Mouse (Mus musculus) midbrain, postnatal 0 days (tissue): ENCODE results near the gene Kifc1. TPM values are rescaled to one million over a fixed set of nuclear protein-coding genes. Genes with fewer than 3 reads are reported as not detected.

Experiments used
- ATAC-seq: fragments of 200-750 bp; cut with Nextera tagmentation; 2 replicates; pipeline ENCODE4 v1.8.0; 2017; ENCODE audit warnings: moderate number of reproducible peaks, mild to moderate bottlenecking, moderate TSS enrichment, moderate library complexity; ENCODE audit not compliant: low FRiP score
- DNase-seq: peaks from one replicate; pipeline ENCODE4 v3.0.0-alpha.2; 2015; ENCODE audit warnings: low spot score
- H3K27ac ChIP-seq: fragments of 300-500 bp; sonication (generic); 2 replicates; pipeline ENCODE4 v1.5.1; 2014; ENCODE audit warnings: low read depth, mild to moderate bottlenecking, low read length, mixed read lengths
- H3K27me3 ChIP-seq: fragments of 300-500 bp; sonication (generic); 2 replicates; pipeline ENCODE4 v1.6.1; 2014; ENCODE audit warnings: low read length, control low read depth, mixed read lengths; ENCODE audit not compliant: insufficient read depth
- H3K36me3 ChIP-seq: fragments of 300-500 bp; sonication (generic); 2 replicates; pipeline ENCODE4 v1.6.1; 2014; ENCODE audit warnings: low read length, control low read depth, mixed read lengths; ENCODE audit not compliant: insufficient read depth
- H3K4me1 ChIP-seq: fragments of 300-500 bp; sonication (generic); 2 replicates; pipeline ENCODE4 v1.6.1; 2014; ENCODE audit warnings: mild to moderate bottlenecking, control low read depth, antibody characterized with exemption, low read length, mixed read lengths; ENCODE audit not compliant: insufficient read depth
- H3K4me2 ChIP-seq: fragments of 300-500 bp; sonication (generic); 2 replicates; pipeline ENCODE4 v1.6.1; 2014; ENCODE audit warnings: low read depth, mild to moderate bottlenecking, low read length, mixed read lengths; ENCODE audit not compliant: poor library complexity, severe bottlenecking
- H3K4me3 ChIP-seq: fragments of 300-500 bp; sonication (generic); 2 replicates; pipeline ENCODE4 v1.5.1; 2014; ENCODE audit warnings: low read depth, mild to moderate bottlenecking, low read length, moderate library complexity
- H3K9ac ChIP-seq: fragments of 300-500 bp; sonication (generic); replicated peaks from 2 replicates; pipeline ENCODE4 v1.6.1; 2014; ENCODE audit warnings: mild to moderate bottlenecking, low read length, moderate library complexity, mixed read lengths; ENCODE audit not compliant: poor library complexity, severe bottlenecking
- H3K9me3 ChIP-seq: fragments of 300-500 bp; sonication (generic); 2 replicates; pipeline ENCODE4 v1.6.1; 2016; ENCODE audit warnings: low read length, control low read depth
- CTCF ChIP-seq: IDR thresholded peaks from 2 replicates; pipeline ENCODE4 v1.5.1; 2016; ENCODE audit warnings: antibody characterized with exemption, mild to moderate bottlenecking
- WGBS: fragments of 180-500 bp; shearing (Covaris S2); extraction: QIAGEN DNeasy Blood & Tissue Kit; methylation state at CpG from one replicate; pipeline ENCODE4 v1.1.7; 2014; 5-methylcytosine and 5-hydroxymethylcytosine counted together
- polyA plus RNA-seq: library from polyadenylated mRNA; unstranded; fragments of >200 nt; fragmentation: Nextera tagmentation; extraction: Ambion mirVana; gene quantifications from 2 replicates; pipeline ENCODE4 v1.2.1, GENCODE M21; 2015
- total RNA-seq: library from RNA; depleted of rRNA; stranded (reverse); fragments of >200 nt; gene quantifications from 2 replicates; pipeline ENCODE4 v1.2.3, GENCODE M21; 2014

The Kifc1 gene
- total and polyA plus RNA-seq, 2 experiments from 2014 or later = 1.4 to 4.3 TPM

- H3K4me1 ChIP-seq = no peaks in the 10 kb centered on the region
- 1% methylated on average over 30 of the region's 34 CpGs for WGBS
- TF ChIP-seq CTCF = no peak
- ATAC-seq (peak; percentile 91), DNase-seq (peak; percentile 99)
- peak within 1 kb of the TSS; percentile 54 for H3K4me3 ChIP-seq
- no peaks in the 10 kb centered on the region for H3K27me3 ChIP-seq
- peak within 1 kb of the TSS; percentile 67 for H3K9ac ChIP-seq
- no peaks in the 10 kb centered on the region for H3K9me3 ChIP-seq
- H3K27ac ChIP-seq = peak within 1 kb of the TSS; percentile 59
- H3K4me2 ChIP-seq = peak within 1 kb of the TSS; percentile 69
- H3K36me3 ChIP-seq = peaks cover 27% of the 10 kb centered on the region
Measured at GRCm38 (mm10) chr17:33915671-33916250, 25.3 kb upstream of the Kifc1 start, which contains the start of the genes Tapbp and Zbtb22. Gene Tapbp (plus strand): TSS chr17:33915899. Gene Zbtb22 (plus strand): TSS chr17:33915904.

GRCm38 (mm10) chr17:33914969-33915391 is 24.5 kb upstream of the Kifc1 start:
- WGBS = 66% methylated on average over 13 of the region's 13 CpGs
- H3K9me3 ChIP-seq = no peaks in the 10 kb centered on the region
- peak; percentile 35 for TF ChIP-seq CTCF
- peaks cover 27% of the 10 kb centered on the region for H3K36me3 ChIP-seq
- H3K4me2 ChIP-seq = 0 out of 2 replicates have a peak overlapping the region, but pooled peaks have one; percentile 69
- no peak overlapping the region for H3K27ac ChIP-seq
- no peak overlapping the region for H3K9ac ChIP-seq
- H3K4me3 ChIP-seq = peak overlapping the region; percentile 54; the same call in 1 of the 2 replicates
- no peaks in the 10 kb centered on the region for H3K27me3 ChIP-seq
- H3K4me1 ChIP-seq = peaks cover 5% of the 10 kb centered on the region; the same call in 1 of the 2 replicates
- DNase-seq (no peak), ATAC-seq (no peak)

DNA sequence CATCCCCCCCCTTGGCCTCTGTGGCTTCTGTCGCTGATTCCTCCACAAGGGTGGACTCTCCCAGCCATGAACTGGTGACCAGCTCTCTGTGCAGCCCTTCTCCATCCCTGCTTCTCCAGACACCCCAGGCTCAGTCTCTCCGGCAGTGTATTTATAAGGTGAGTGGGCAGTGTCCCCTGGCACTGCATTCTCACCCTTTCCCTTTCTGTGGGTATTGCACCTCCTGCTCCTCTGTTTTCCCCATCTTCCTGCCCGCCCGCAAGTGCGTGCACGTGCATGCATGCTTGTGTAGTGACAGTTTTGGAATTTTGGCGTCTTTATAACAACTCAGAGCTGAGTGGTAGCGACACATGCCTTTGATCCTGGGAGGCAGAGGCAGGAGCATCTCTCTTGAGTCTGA is 23.4 kb upstream of the Kifc1 start:
- DNase-seq = no peak
- Histone ChIP-seq H3K27me3 (no peaks in the 10 kb centered on the region), H3K9ac (no peak overlapping the region), H3K4me2 (no peak overlapping the region), H3K9me3 (no peaks in the 10 kb centered on the region), H3K4me3 (no peak overlapping the region), H3K4me1 (peaks cover 5% of the 10 kb centered on the region; the same call in 1 of the 2 replicates), H3K27ac (no peak overlapping the region), H3K36me3 (peaks cover 27% of the 10 kb centered on the region)
- WGBS = 99% methylated on average over 8 of the region's 8 CpGs
- no peak for TF ChIP-seq CTCF
- ATAC-seq = no peak

GRCm38 (mm10) chr17:33913264-33913663 is 22.8 kb upstream of the Kifc1 start:
- TF ChIP-seq CTCF = no peak
- DNase-seq = no peak
- Histone ChIP-seq H3K4me2 (no peak overlapping the region), H3K4me3 (no peak overlapping the region), H3K4me1 (peaks cover 5% of the 10 kb centered on the region; the same call in 1 of the 2 replicates), H3K36me3 (peaks cover 27% of the 10 kb centered on the region), H3K9ac (no peak overlapping the region), H3K9me3 (no peaks in the 10 kb centered on the region), H3K27me3 (no peaks in the 10 kb centered on the region), H3K27ac (no peak overlapping the region)
- no peak for ATAC-seq
- 92% methylated on average over 10 of the region's 10 CpGs for WGBS

- H3K4me3 ChIP-seq = no peak overlapping the region
- H3K27me3 ChIP-seq = no peaks in the 10 kb centered on the region
- ATAC-seq (no peak), DNase-seq (no peak)
- no peak overlapping the region for H3K27ac ChIP-seq
- H3K36me3 ChIP-seq = peaks cover 27% of the 10 kb centered on the region
- H3K4me1 ChIP-seq = peaks cover 5% of the 10 kb centered on the region; the same call in 1 of the 2 replicates
- H3K9me3 ChIP-seq = no peaks in the 10 kb centered on the region
- no peak overlapping the region for H3K4me2 ChIP-seq
- no peak overlapping the region for H3K9ac ChIP-seq
- WGBS = 90% methylated on average over 28 of the region's 28 CpGs
- no peak for TF ChIP-seq CTCF
Measured at GRCm38 (mm10) chr17:33911813-33912414, 21.5 kb upstream of the Kifc1 start.
